Mouse (Mus musculus): ENCODE results near the gene Ccl1.

Ccl1 gene

DNA sequence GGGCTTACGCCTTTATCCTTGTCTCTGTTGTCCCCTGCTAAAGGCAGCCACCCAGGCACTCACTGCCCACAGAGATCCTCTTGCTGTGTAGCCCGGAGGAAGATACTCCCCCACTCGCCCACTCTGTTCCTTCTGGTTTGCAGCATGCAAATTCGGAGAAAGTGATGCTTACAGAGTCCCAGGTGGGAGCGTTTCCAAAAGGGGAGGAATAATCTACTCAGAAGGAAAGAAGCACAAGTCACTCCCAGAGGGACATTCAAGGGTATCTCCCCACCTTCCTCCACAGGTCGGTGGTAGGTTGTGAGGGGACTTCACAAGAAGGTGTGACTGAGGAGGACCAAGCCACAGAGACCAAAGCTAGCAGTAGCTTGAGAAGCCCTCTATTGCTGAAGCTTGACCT, 100.3 kb downstream of the Ccl1 start:
- no peak for DNase-seq (ENCODE audit: low spot score in 2 of 2)

DNA sequence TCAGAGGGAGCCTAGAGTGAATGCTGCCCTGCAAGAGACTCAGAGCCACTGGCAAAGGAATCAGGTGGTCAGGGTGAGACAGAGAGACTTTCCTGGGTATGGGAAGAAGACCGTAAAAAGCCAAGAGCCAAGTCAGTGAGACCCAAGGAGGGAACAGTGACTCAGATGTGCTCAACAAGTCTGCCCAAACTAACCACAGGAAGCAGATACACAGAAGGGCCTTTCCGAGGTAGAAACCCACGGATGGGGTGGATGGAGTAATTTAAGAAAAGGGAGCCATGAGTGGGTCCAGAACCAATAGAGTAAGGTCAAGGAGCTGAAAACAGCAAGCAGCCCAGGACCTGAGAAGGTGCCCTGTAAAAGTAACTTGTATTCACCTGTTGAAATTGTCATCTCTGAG, 101.8 kb downstream of the Ccl1 start:
- no peak for DNase-seq (ENCODE audit: low spot score in 2 of 2)

DNA sequence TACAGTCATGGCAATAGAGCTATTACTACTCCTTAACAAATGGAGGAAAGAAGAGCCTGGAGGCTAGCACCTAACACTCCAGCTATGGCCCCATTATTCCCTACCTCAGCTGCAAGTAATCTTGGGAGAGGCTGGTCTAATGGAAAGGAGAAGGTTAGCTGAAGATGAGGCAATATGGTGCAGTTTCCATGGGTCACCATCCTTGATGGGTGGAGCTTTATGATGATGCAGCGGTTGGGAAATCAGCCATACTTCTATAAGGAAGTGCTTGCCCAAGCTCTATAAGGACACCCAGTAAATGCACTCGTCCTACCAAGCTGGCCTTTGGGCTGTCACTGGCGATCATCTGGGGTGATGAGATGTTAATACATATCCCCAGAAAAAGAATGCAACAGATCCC, 107.7 kb downstream of the Ccl1 start:
- no peak for DNase-seq (ENCODE audit: low spot score in 2 of 2)

DNA sequence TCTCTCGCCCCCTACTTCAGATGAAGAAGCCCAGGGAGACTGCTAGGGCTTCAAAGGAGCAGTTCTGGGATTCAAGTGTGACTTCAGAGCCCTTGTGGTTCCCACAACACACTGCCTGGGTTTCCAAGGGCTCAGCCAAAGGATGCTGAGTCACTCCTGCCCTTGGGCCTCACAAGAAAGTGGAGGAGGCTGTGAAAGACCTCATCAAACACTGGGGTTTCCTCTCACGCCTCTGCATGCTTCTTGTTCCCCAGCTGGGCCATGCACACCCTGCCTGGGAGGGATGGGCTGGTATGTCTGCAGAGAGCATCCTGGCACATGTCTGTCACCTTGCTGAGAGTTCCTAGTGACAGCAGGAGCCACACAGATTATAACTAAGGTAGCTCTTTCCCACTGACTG, 110.5 kb downstream of the Ccl1 start:
- DNase-seq (ENCODE audit: low spot score in 2 of 2) = peak in 1 of 2 experiments; percentile 8

DNA sequence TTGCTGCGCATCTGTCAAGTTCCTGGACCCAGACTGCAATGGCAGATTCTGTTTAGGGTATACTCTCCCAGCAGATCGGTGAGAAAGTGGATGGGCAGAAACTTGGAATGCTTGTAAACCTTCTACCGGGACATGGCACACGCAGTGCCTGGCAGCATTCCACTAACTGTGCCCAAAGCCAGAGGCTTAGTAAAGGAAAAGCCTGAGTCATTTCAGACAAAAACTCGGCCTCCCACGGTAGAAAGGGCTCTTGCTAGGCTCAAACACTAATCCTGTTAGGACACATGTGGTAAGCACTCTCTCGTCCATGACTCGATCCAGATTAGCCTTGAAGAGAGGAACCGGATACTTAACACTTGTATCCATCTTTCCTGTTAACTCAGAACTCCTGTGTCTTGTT, 111.7 kb downstream of the Ccl1 start:
- no peak for DNase-seq (ENCODE audit: low spot score in 2 of 2)

DNA sequence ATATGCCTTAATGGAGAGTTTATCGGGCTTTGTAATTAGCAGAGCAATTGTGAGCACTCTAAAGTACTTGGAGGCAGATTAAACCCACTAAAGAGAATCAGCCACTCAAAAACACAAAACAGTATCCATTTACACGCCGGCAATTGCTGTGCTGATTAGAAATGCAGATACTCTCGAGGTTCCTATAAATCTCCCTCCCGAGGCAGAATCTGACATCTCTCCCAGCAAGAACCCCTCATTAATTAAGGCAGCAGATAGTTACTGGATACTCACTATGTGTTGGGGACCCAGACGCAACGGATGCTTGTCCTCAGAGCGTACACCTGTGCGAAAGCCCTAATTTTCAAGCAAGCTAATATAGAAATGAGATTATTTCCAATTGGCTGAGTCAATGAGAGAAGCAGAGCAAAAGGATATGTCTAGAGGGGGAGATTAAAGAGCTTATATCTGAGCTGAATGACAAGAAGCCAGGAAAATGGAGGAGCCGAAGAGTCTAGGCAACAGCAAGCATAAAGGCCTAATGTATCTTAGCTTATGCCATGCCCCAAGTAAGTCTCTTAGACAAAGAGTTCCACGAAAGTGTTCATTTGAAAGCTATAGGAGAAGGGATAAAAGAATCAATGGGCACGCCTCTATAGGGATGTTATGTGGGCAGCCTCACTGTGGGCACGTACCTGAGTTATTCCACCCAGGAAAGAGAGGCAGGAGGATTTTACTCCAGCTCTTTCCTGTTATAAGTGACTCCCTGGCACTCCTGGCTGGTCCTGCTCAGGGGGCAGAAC, 115.5 kb downstream of the Ccl1 start:
- no peak for DNase-seq (ENCODE audit: low spot score in 2 of 2)

DNA sequence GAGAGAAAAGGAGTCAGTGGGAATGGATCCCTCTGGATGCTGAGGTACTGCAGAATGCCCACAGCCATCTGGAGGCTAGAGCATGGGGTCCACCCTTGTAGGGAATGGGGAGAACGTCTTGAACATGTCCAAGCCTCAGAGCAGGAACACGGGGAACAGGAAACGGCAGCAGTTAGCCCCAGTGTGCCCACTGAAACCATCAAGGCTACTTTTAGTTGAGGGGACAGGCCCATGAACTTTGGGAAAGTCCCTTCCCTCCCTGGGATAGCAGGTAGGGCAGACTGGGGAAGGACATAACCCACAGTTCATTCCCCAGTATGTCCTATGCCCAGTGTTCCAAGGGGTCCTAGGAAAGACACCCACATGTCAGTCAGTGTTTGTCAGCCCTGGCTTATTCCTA, 119.8 kb downstream of the Ccl1 start:
- DNase-seq (ENCODE audit: low spot score in 2 of 2) = no peak

DNA sequence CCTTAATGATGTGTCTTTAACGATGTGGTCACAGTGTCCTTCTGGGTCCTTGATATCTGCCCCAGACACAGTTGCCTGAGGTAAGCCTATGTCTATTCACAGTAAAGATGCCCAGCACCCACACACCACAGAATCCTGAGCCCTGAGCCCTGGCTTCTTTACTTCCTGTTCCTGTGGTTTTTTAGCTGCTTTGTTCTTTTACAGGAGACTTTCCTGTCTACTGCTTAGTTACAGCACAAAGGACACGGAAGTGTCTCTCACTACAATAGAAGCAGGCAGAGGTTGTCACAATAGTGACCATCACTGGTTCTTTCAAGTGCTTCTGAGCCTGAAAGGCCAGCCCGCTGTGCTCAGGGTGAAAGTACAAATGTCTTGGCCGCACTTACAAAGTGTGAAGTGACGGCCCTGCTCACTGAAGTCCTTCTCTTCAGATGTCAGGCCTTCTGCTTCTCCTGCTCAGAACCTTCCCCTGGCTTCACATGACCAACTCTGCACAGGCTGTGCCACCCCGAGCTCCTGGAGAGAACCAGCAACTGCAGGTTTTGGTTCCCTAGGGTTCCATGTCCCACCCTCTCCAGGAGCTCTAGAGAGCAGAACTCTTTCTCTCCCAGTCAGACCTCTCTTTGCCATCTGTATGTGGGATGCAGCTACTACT, 122.1 kb downstream of the Ccl1 start:
- DNase-seq (ENCODE audit: low spot score in 2 of 2) = peak; percentile 45 to 58

DNA sequence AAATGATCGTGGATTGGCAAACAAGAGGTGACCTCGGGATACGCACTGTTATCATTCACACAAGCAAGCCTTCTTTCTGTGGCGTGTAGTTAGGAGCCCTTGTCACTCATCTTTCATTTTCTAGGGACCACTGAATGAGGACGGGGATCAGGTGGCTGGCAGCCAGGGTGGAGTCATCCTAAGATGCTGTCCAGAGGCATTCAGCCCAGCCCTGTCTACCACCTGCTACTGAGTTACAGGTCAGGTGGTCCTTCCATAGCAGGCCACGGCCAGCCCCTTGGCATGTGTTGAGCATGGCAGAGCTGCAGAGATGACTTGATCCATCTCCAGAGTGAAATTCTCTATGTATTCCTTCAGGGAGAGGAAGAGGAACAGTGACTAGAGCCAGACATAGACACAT, 123.1 kb downstream of the Ccl1 start:
- no peak for DNase-seq (ENCODE audit: low spot score in 2 of 2)

DNA sequence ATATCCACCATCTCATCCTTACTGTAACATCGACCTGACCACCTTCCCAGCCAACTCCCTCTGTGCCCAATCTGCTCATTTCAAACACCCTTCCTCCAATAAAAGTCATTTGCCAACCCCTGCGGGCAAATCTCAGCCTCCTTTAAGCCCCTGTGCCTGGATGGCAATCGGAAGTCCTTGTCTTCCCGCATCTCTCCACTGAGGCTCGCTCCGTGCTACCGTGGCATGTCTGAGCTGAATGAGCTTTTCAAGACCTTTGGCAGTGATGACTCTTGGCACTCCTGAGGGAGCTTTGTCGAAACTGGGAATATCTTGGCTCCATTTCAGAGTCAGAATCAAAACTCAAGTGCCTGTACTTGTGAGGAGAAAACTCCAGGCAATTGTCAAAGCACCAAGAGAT, 124.2 kb downstream of the Ccl1 start:
- no peak for DNase-seq (ENCODE audit: low spot score in 2 of 2)

DNA sequence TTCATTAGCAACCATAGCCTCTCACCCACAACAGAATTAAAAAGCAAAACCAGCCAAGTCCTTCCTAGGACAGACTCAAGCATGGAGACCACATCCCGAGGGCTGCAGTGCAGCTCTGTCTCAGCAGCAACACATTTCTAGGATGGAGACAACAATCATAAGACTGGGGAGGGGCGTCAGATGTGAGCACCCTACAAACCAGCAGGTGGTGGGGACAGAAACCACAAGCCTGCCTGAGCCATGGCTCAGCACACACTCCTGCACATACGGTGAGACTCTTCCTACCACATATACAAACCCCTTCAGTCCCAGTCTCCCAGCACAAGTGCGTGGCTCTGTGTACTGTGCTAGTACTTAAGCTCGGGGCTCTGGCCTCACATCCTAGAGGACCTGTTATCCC, 127.3 kb downstream of the Ccl1 start:
- peak; percentile 46 to 53 for DNase-seq (ENCODE audit: low spot score in 2 of 2)

DNA sequence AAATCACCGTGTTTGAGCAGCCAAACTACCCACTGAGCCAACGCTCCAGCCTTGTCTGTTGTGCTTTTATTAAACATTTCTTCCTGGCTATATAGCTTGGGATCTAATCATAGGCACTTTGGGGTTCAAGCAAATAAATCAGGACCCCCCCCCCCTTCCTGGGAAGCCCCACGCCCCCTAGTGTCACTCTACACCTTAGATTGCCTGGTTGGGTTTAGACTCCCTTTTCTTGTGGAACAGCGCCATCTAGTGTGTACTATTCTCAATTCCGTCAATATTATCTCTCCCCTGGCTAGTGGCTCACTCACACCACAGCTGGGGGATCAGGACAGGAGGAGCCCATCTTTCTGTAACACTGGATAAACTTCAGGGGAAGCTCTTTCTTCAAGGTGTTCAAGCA, 127.8 kb downstream of the Ccl1 start:
- peak in 1 of 2 experiments; percentile 70 for DNase-seq (ENCODE audit: low spot score in 2 of 2)

DNA sequence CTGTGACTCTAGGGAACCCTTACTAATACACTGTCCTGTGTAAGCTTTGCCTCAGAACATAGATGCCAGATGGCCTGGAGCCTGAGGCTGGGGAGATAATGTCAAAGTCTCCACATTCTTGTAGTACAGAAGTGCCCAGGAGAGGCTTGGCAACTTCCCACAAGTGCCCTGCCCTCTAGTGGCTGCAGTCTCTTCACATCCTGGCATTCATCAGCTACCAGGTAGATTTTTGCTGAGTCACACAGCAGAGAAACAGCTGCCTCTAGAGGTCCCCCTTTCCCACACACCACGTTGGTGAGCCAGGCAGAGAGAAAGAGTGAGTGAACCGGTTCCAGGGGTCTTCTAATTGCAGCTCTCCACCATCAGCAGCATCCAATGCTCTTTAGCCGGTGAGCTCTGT, 130.7 kb downstream of the Ccl1 start:
- peak; percentile 65 to 84 for DNase-seq (ENCODE audit: low spot score in 2 of 2)

DNA sequence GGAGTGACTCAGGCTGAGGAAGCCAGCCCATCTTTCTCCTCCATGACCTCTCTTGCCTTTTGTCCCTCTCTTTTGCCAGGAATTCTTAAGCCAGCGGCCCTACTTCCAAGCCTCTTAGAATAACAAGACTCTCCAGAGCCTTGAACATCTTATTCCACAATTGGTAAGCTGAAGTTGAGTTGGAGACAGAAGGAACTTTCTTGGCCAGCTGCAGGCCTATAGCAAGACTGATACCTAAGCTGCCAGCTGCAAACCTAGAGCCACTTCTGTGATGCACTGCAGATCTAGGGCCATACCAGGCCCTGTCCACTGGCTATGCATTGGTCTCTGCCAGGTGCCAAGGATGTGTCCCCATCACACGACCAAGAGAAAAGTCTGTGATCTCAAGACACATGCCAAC, 132.0 kb downstream of the Ccl1 start:
- no peak for DNase-seq (ENCODE audit: low spot score in 2 of 2)

DNA sequence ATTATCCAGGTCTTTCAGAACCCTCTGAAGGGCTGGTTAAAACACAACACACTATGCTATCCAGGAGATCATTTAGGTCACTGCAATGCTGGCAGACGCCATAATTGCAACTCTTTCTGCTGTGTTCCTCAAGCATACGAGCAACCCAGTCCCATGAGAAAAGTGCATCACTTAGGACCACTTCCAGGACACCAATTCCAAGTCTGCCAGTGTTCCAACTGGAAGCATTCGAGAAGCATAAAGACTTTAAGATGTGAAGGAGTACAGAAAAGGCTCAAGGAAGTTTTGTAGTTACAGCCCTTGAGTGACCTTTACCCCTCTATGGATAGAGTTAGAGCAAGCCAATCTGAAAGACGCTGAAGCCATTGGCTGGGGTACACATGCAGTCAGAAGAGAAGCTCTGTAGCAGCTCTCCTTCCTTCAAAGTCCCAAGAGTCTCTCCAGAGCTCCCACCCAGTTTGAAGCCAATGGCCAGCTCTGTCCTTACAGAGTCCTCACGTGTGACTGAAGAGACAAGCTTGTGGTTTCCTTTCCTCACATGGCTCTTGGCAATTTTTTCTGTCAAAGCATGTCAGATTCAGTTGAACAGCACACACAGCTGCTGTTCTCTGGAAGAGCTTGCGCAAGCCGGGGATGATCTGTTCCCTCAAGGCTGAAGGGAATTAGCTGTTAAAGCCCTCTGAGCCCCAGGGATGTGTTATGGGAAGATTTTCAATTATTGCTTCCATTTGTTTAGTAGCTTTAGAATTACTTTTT, 134.0 kb downstream of the Ccl1 start:
- DNase-seq (ENCODE audit: low spot score in 2 of 2) = no peak

DNA sequence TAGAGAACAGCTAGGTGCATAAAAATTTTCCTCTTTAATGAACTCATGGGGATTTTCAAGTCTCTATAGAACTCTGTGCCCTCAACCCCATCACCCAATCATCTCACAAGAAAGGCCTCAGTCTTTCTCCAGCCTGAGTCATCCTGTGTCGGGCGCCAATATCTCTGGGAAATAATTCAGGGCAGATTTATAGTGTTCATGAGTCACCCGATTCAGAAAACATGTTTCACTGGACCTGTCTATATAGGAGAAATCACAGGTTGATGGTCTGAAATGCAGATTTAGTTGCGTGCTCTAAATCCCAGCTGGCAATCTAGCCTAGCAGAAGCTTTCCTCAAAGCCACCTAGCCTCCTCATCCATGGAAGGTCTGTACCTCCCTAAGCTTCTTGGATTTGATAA, 136.0 kb downstream of the Ccl1 start:
- DNase-seq (ENCODE audit: low spot score in 2 of 2) = no peak

DNA sequence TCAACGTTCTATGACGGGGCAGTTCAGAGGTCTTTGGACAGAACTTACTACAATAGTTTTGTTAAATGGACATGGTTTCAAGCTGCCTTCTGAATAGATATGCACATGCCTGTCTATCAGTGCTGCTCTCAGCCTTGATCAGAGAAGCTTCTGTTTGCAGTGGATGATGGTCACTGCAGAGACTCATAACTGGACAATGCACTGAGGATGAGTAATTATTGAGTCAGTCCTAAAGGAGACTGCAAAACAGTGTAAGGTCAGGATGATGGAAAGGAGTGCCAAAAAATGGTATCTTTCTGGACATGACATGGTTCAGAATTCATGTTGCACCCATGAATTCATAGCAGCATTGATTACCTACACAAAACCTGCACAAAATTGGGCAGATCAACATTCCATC, 137.2 kb downstream of the Ccl1 start:
- no peak for DNase-seq (ENCODE audit: low spot score in 2 of 2)

DNA sequence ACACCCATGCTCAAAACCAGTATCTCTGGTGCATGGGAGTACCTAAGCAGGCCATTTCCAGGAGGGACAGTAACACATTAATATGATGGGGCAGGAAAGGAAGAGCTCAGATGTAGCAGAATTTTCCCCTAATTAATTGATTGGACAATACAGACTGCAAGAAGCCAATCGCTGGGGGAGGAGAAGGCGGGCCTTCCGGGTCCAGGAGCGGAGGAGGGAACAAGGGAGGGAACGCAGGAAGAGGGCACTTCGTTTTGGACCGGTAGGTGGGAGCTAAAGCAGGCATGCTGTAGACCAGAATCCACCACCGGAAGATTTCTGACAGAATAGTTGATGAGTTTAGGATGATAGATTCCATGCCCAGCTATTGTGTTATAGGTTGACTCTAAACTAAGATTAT, 142.2 kb downstream of the Ccl1 start:
- DNase-seq (ENCODE audit: low spot score in 2 of 2) = no peak

DNA sequence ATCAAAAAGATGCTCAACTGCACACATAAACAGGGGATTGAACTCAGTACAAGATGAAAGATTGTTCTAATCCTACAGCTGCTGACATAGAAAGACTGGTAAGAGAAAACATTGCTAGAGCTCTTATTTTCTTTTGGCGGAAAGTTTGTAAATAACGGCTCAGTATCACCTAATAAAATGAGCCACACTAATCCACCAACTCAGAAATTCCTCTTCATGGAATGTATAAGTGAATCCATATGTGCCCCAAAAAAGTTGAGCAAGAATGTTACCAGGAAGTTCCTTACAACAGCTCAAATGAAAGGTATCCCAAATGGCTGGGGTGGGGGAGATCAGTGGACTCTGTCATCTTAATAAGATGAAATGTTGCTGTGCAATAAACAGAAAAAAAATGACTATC, 146.4 kb downstream of the Ccl1 start:
- no peak for DNase-seq (ENCODE audit: low spot score in 2 of 2)

DNA sequence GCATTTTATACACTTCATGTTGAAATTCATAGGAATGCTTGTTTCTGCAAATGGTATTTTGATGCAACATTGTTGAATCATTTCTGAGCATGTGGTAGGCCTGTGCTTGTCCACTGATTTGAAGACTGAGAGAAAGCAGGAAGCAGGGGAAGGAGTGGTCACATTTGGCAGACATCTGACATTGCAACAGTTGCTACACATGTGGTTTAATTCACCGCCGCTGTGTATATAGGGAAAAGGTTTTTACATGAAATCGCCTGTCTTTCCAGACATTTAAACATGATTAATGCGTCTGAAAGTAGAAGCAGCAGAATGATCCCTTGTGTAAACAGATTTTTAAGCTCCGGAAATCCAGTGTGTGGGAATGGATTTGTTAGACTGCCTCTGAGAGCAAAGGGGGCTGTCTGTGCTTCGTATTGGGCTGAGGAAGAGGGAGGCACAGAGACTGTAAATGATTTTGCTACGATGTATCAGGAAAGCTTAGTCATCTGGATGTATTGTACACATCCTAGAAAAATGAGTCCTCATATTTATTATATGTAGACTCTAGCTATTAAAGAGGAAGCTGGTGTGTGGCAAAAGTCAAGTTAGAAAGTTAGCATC, 165.9 kb downstream of the Ccl1 start:
- no peak for DNase-seq (ENCODE audit: low spot score in 2 of 2)

DNA sequence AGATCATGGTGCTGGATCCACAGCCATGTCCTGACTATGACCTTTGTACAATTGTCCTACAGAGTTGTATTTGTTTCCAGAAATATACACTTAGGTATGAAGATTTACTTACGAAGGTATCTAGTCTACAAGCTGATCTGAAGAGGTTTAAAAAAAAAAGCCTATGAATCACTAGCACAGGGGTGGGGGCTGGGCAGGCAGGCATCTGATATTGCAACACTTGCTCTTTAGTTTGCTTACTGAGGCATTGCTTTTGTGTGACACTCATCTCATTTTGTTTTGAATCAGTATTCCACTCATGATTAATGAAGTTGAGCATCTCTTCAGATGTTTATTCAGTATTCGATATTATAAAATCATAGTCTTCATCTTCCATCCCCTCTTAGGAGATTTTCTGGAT, 169.3 kb downstream of the Ccl1 start:
- DNase-seq (ENCODE audit: low spot score in 2 of 2) = no peak

DNA sequence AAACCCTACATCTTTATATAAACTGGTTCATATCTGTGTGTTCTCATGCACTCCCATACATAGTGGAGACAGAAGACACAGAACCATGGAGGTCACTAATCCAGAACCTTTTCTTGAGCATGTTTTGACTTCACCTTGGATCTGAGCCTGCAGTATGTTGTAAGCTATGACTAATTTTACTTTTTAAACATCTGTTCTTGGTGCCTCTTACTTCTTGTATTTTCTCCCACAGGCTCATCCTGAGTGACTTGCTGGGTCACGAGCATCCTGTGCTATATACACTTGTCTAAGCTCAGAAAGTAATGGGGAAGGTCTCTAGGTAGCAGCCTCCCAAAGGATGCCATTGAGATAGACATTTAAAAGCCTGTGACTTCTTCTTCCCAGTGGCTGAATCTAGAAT, 172.5 kb downstream of the Ccl1 start:
- DNase-seq (ENCODE audit: low spot score in 2 of 2) = no peak

Data from thymus, postnatal 10 days (tissue).